Mouse (Mus musculus) telencephalon, adult 2 months (tissue): ENCODE measurements around the gene Fuz.

Experiments
- DNase-seq: peaks from one replicate; pipeline ENCODE4 v3.0.0-alpha.2; 2011; ENCODE audit warnings: low read depth, low spot score

The Fuz gene

DNA sequence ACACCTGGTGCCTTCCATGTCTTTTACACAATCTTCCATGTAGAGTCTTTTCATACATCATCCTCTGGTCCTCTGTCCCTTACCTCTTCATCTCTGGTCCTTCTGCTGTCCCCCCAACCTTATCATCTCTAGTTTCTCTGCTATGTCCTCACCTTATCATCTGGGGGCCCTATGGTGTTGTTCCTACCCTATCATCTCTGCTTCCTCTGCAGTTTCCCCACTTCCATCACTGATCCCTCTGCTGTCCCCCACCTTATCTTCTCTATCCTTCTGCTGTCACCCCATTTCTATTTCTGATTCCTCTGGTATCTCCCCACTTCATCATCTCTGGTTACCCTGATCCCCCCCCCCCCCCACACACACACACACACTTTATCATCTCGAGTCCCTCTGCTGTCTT is 32.7 kb downstream of the Fuz start:
- no peak for DNase-seq

DNA sequence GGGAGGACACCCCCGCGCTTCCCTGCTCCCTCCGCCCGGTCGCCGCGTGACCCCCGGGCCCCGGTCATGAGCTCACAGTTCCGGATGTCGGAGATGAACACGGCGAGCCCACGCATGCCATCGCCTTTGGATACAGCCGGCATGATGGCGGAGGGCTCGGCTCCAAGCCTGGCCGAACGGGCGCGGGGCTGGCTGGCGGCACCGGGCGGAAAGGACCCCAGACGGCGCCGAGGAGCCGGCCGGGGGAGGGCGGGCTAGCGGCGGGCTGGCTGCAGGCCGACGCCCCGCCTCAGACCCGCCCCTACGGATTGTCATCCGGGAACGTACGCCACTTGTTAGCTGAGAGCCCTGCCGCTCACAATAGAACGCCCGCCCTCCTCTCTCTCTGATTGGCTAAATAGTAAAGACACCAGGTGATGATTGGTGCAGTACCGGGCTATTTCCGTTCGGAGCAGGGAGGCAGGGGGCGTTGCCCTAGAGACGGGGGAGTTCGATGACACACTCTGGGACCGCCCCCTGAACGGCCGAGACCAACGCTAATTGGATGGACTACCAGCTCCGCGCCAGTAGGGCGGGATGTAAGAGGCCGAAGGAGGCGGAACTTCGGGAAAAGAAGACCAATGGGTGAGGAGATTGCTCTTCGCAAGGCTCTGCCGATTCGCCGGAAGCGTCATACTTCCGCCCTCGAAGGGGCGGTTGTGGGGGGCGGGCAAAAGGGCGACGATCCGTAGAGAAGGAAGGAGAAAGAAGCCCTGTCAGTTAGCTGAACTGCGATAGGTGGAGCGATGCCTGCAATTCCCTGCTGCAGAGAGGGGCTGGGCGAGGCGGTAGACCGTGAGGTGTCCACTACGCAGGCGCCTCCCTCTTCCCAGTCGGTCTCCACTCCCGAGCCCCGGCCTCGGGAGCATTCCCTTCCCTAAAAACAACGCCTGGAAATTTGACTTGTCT is 33.6 kb downstream of the Fuz start, which contains the start of gene Ap2a1:
Gene Ap2a1, minus strand, starts transcription at position 293 of the 948 bp plus-strand sequence.
- peak; percentile 100 for DNase-seq

DNA sequence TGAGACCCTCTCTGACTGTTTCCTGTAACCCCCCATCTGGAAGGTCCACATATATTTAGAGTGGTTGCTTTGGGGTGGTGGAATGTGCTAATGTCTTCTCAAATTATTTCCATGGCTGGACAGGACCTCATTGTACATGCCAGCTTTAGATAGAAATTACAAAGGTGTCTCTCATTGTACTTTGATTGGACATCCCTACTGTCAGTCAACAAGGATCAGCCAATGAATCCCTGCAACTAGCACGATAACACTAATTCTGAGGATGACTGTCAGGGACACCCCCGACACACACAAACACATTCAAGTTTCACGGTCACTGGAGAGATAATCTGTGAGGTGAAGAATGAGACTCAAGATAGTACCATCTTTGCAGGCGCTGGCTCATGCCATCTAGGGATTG is 42.8 kb downstream of the Fuz start:
- no peak for DNase-seq

DNA sequence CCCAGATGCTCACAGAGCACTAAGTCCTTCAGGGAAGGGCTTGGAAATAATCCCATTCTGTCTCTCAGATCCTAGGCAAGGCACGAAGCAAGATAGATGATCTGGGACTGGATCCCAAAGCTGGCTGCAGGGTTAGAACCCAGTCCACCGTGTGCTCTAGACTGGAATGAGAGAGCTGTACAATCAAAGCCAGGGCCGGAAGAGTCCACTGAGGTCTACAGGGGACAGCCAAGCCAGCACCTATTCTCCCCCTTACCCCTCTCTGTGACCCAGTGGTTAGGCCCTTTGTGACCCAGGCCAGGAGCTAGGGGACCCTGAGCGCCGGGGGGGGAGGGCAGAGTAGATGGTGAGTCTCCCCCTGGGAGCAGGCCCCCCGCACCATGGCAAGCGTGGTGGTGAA is 47.0 kb downstream of the Fuz start, which contains the start of gene Tsks:
Gene Tsks, plus strand, starts transcription at position 301 of the 400 bp plus-strand sequence.
- DNase-seq: no peak

DNA sequence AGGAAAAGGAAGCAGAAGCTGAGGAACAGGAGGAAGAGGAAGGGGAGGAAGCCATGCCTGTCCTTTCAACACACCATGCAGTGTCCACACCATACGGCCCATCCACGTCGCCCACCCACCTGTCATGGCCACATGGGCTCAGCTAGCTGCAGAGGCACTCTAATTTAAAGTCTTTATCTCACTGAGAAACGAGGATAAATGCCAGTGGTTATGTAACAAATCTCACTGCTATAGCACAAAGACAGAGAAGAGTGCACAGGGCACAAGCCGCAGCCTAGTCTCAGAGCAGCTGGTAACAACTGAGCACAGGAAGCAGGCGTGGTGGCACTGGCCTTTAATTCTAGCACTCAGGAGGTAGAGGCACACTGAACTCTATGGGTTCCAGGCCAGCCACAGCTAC is 54.0 kb downstream of the Fuz start:
- DNase-seq: no peak

DNA sequence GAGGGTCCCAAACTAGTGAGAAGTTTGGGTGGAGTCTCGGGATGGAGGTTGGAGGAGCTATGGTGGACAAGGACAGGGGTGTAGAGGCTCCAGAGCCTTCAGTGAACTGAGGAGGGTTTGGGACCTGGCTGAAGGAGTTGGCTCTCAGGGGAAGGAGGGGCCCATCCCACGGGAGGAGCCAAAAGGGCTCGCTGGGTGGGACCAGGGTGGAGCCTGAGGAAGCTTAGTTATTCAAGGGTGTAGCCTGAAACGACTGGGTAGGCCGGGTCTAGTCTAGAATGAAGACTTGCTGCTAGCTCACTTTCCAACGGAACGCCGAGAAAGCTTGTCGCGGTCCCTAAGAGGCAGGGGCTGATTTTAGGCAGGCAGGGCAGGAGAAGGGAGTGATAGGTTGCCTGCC is 56.1 kb downstream of the Fuz start:
- DNase-seq: no peak
